Mouse (Mus musculus) hindbrain, postnatal 0 days (tissue): ENCODE measurements around the gene Cenpv. TPM values are rescaled to one million over a fixed set of nuclear protein-coding genes. Genes with fewer than 3 reads are reported as not detected.

ENCODE experiments used
- ATAC-seq: fragments of 200-750 bp; cut with Nextera tagmentation; 2 replicates; pipeline ENCODE4 v1.8.0; 2017; ENCODE audit warnings: mild to moderate bottlenecking, moderate TSS enrichment, moderate library complexity
- DNase-seq: peaks from one replicate; pipeline ENCODE4 v3.0.0-alpha.2; 2015; ENCODE audit warnings: low spot score
- H3K27ac ChIP-seq: fragments of 300-500 bp; sonication (generic); 2 replicates; pipeline ENCODE4 v1.5.1; 2014; ENCODE audit warnings: mild to moderate bottlenecking
- H3K27me3 ChIP-seq: fragments of 300-500 bp; sonication (generic); 2 replicates; pipeline ENCODE4 v1.6.1; 2014; ENCODE audit warnings: low read length, mixed read lengths; ENCODE audit not compliant: insufficient read depth
- H3K36me3 ChIP-seq: fragments of 300-500 bp; sonication (generic); 2 replicates; pipeline ENCODE4 v1.6.1; 2014; ENCODE audit warnings: low read length, mixed read lengths; ENCODE audit not compliant: insufficient read depth
- H3K4me1 ChIP-seq: fragments of 300-500 bp; sonication (generic); 2 replicates; pipeline ENCODE4 v1.6.1; 2014; ENCODE audit warnings: antibody characterized with exemption, low read length, mixed read lengths; ENCODE audit not compliant: insufficient read depth
- H3K4me2 ChIP-seq: fragments of 300-500 bp; sonication (generic); 2 replicates; pipeline ENCODE4 v1.6.1; 2014; ENCODE audit warnings: low read depth, mild to moderate bottlenecking, low read length, moderate library complexity, mixed read lengths
- H3K4me3 ChIP-seq: fragments of 300-500 bp; sonication (generic); 2 replicates; pipeline ENCODE4 v1.5.1; 2014; ENCODE audit warnings: low read length
- H3K9ac ChIP-seq: fragments of 300-500 bp; sonication (generic); replicated peaks from 2 replicates; pipeline ENCODE4 v1.6.1; 2014; ENCODE audit warnings: mild to moderate bottlenecking, low read length, moderate library complexity, mixed read lengths
- H3K9me3 ChIP-seq: fragments of 300-500 bp; sonication (generic); 2 replicates; pipeline ENCODE4 v1.6.1; 2016; ENCODE audit warnings: low read length, mixed read lengths
- CTCF ChIP-seq: IDR thresholded peaks from 2 replicates; pipeline ENCODE4 v1.5.1; 2016; ENCODE audit warnings: antibody characterized with exemption, control low read depth, low read depth
- WGBS: fragments of 180-500 bp; shearing (Covaris S2); extraction: QIAGEN DNeasy Blood & Tissue Kit; methylation state at CpG from one replicate; pipeline ENCODE4 v1.1.7; 2014; 5-methylcytosine and 5-hydroxymethylcytosine counted together
- polyA plus RNA-seq: library from polyadenylated mRNA; unstranded; fragments of >200 nt; fragmentation: Nextera tagmentation; extraction: Ambion mirVana; gene quantifications from 2 replicates; pipeline ENCODE4 v1.2.1, GENCODE M21; 2015
- total RNA-seq: library from RNA; depleted of rRNA; stranded (reverse); fragments of >200 nt; gene quantifications from 2 replicates; pipeline ENCODE4 v1.2.3, GENCODE M21; 2014

Gene Cenpv
- total and polyA plus RNA-seq, 2 experiments from 2014 or later, result 32.8 to 64.1 TPM

DNA sequence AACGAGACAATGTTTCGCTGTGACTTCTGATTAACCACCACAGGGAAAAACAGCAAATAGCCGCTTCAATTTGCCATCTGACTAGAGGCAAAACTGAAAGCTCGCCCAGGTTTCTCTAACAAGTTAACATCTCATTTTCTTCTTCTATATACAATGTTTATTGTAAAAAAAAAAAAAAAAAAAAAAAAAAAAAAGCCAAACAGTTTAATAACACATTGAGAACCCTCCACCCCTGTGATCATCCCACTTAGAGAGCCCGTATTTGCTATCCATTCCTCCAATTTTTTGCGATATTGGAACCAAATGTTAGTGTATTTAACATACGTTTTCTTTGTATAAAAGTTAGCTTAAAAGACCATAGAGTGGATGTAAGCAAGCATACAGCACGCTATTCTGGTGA, 2.0 kb downstream of the Cenpv start:
- no peak overlapping the region for H3K9ac ChIP-seq
- H3K4me3 ChIP-seq, result peak overlapping the region; percentile 84; the same call in 1 of the 2 replicates
- DNase-seq (no peak), ATAC-seq (no peak)
- WGBS, result 74% methylated on average over 8 of the region's 8 CpGs
- peak overlapping the region; percentile 86 for H3K4me2 ChIP-seq
- H3K27me3 ChIP-seq, result no peaks in the 10 kb centered on the region
- TF ChIP-seq CTCF, result no peak
- H3K9me3 ChIP-seq, result no peaks in the 10 kb centered on the region
- peaks cover 3% of the 10 kb centered on the region; the same call in 1 of the 2 replicates for H3K4me1 ChIP-seq
- peaks cover 3% of the 10 kb centered on the region; the same call in 1 of the 2 replicates for H3K36me3 ChIP-seq
- no peak overlapping the region for H3K27ac ChIP-seq

GRCm38 (mm10) chr11:62522283-62522682, 16.8 kb downstream of the Cenpv start:
- no peak overlapping the region for H3K4me2 ChIP-seq
- no peak overlapping the region for H3K27ac ChIP-seq
- ATAC-seq (no peak), DNase-seq (no peak)
- no peaks in the 10 kb centered on the region; the same call in 1 of the 2 replicates for H3K36me3 ChIP-seq
- no peaks in the 10 kb centered on the region for H3K4me1 ChIP-seq
- H3K9ac ChIP-seq, result no peak overlapping the region
- no peak overlapping the region for H3K4me3 ChIP-seq
- no peak for TF ChIP-seq CTCF
- no peaks in the 10 kb centered on the region for H3K27me3 ChIP-seq
- 65% methylated on average over 2 of the region's 2 CpGs for WGBS
- no peaks in the 10 kb centered on the region for H3K9me3 ChIP-seq

DNA sequence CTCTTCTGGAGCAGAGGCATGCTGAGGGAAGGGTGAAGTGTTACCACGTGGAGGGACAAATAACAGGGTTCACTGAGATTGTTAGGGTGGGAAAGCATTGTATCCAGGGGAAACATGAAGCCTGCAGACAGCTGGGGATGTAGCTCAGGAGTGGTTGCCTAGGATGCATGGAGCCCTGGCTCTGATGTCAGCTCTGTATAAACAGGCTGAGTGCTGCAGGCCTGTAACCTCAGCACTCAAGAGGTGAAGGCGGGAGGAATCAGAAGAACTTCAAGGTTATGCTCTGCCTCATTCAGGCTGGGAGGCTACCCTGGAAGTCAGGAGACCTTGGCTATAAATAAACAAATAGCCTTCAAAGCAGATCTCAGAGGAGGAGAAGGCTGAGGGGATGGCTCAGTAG, 20.1 kb downstream of the Cenpv start:
- no peak for TF ChIP-seq CTCF
- Histone ChIP-seq H3K36me3 (no peaks in the 10 kb centered on the region), H3K4me2 (no peak overlapping the region), H3K27ac (no peak overlapping the region), H3K9me3 (no peaks in the 10 kb centered on the region), H3K4me3 (no peak overlapping the region), H3K27me3 (no peaks in the 10 kb centered on the region), H3K4me1 (no peaks in the 10 kb centered on the region), H3K9ac (no peak overlapping the region)
- DNase-seq, result peak; percentile 8
- WGBS, result 19% methylated on average over 2 of the region's 2 CpGs
- no peak for ATAC-seq

DNA sequence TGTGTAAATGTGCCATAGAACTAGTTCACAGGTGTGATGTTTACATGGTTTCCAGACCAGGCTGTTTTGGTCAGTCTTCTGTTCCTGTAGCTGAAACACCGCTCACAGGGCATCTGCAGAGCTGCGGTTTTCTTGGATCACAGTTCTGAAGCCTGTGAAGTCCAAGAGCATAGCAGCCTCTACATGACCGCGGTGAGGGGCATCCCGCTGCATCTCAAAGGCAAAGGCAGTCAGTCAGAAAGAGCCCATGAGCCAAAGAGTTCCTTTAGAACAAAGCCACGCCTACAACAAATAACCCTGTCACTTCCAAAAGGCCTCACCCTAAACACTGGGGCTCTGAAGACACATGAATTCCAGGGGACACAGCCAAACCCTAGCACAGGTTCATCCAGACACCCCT, 25.8 kb downstream of the Cenpv start:
- Histone ChIP-seq H3K9me3 (no peaks in the 10 kb centered on the region), H3K27me3 (no peaks in the 10 kb centered on the region), H3K4me3 (no peak overlapping the region), H3K9ac (no peak overlapping the region), H3K36me3 (no peaks in the 10 kb centered on the region), H3K27ac (no peak overlapping the region), H3K4me2 (no peak overlapping the region), H3K4me1 (no peaks in the 10 kb centered on the region)
- no peak for DNase-seq
- no peak for TF ChIP-seq CTCF
- no peak for ATAC-seq
- 69% methylated on average over 6 of the region's 6 CpGs for WGBS

- no peaks in the 10 kb centered on the region for H3K36me3 ChIP-seq
- H3K4me1 ChIP-seq, result no peaks in the 10 kb centered on the region
- H3K4me2 ChIP-seq, result no peak overlapping the region
- H3K9ac ChIP-seq, result no peak overlapping the region
- no peak overlapping the region for H3K4me3 ChIP-seq
- H3K9me3 ChIP-seq, result no peaks in the 10 kb centered on the region
- no peaks in the 10 kb centered on the region for H3K27me3 ChIP-seq
- TF ChIP-seq CTCF, result no peak
- ATAC-seq (no peak), DNase-seq (no peak)
- 87% methylated on average over 8 of the region's 8 CpGs for WGBS
- H3K27ac ChIP-seq, result no peak overlapping the region
Observed at GRCm38 (mm10) chr11:62512529-62513080, 26.5 kb downstream of the Cenpv start.

DNA sequence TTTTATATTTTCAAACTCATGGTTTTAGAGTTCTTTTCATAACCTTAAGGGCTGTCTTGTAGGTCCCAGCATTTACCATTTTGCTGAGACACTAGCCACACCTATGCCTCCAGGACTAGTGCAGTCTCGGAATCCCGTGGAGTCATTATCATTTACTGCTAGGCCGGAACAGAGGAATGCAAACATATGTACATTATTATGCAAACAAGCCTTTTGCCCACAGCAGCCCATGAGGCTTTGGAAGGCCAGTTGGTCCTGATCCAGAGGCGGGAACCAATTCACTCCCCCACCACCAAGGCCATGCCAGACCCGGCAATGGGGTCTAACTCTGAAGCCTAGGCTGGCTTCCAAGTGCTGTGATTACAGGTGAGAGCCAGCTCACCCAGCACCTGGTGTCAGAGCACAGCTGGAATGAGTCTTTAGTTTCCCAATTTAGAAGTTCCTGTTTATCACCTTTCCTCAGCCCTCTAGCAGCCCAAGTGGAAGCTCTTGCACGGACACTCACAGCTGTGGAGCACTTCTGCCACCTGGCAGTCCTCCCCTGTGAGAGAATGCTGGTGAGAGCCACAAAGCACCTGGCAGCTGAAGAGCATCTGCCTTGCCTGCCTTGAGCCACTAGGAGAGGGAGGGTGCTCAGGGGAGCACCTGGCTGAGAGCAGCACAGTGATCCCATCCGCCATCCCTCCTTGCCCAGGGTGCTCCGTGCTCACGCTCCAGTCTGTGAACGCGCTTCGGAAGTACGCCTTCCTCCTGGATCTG, 27.4 kb downstream of the Cenpv start:
- TF ChIP-seq CTCF, result no peak
- Histone ChIP-seq H3K4me2 (no peak overlapping the region), H3K36me3 (no peaks in the 10 kb centered on the region), H3K4me1 (no peaks in the 10 kb centered on the region), H3K27me3 (no peaks in the 10 kb centered on the region), H3K9me3 (no peaks in the 10 kb centered on the region), H3K4me3 (no peak overlapping the region), H3K27ac (no peak overlapping the region), H3K9ac (no peak overlapping the region)
- DNase-seq (no peak), ATAC-seq (no peak)
- WGBS, result 66% methylated on average over 13 of the region's 13 CpGs

GRCm38 (mm10) chr11:62510956-62511355, 28.1 kb downstream of the Cenpv start:
- H3K4me1 ChIP-seq, result no peaks in the 10 kb centered on the region
- no peak overlapping the region for H3K9ac ChIP-seq
- DNase-seq (no peak), ATAC-seq (no peak)
- WGBS, result 86% methylated on average over 5 of the region's 5 CpGs
- no peaks in the 10 kb centered on the region for H3K36me3 ChIP-seq
- no peaks in the 10 kb centered on the region for H3K9me3 ChIP-seq
- no peak overlapping the region for H3K4me2 ChIP-seq
- no peak overlapping the region for H3K4me3 ChIP-seq
- no peak overlapping the region for H3K27ac ChIP-seq
- no peak for TF ChIP-seq CTCF
- H3K27me3 ChIP-seq, result no peaks in the 10 kb centered on the region
